Mouse (Mus musculus) small intestine, adult 2 months (tissue): Measurements from ENCODE around the gene Egfem1. TPM values are rescaled to one million over a fixed set of nuclear protein-coding genes. Genes with fewer than 3 reads are reported as not detected.

Experiments used
- H3K27ac ChIP-seq: fragments of 200-500 bp; 2 replicates; pipeline ENCODE4 v1.5.1; 2012; ENCODE audit warnings: low read depth, low read length, control low read depth, inconsistent platforms; ENCODE audit not compliant: insufficient read depth
- H3K27me3 ChIP-seq: fragments of 200-500 bp; 2 replicates; pipeline ENCODE4 v1.6.1; 2012; ENCODE audit warnings: mild to moderate bottlenecking, moderate library complexity, low read length, inconsistent platforms; ENCODE audit not compliant: control insufficient read depth, insufficient read depth
- H3K36me3 ChIP-seq: fragments of 200-500 bp; 2 replicates; pipeline ENCODE4 v1.6.1; 2012; ENCODE audit warnings: mild to moderate bottlenecking, low read length, control low read depth, inconsistent platforms; ENCODE audit not compliant: control insufficient read depth, insufficient read depth
- H3K4me1 ChIP-seq: fragments of 200-500 bp; 2 replicates; pipeline ENCODE4 v1.6.1; 2012; ENCODE audit warnings: low read length, inconsistent platforms, mixed read lengths; ENCODE audit not compliant: control insufficient read depth, insufficient read depth, insufficient read length
- H3K4me3 ChIP-seq: fragments of 200-500 bp; 2 replicates; pipeline ENCODE4 v1.5.1; 2012; ENCODE audit warnings: low read depth, mild to moderate bottlenecking, control low read depth, inconsistent platforms, low read length, moderate library complexity
- CTCF ChIP-seq: fragments of 200-500 bp; IDR thresholded peaks from 2 replicates; pipeline ENCODE4 v1.5.1; 2012; ENCODE audit warnings: low read depth, mild to moderate bottlenecking, control low read depth, inconsistent platforms, low read length, moderate library complexity, mixed read lengths; ENCODE audit not compliant: insufficient replicate concordance, insufficient read length; ENCODE audit errors: extremely low read depth
- POLR2A ChIP-seq: fragments of 200-500 bp; IDR thresholded peaks from 2 replicates; pipeline ENCODE4 v1.6.1; 2012; ENCODE audit warnings: low read depth, mild to moderate bottlenecking, control low read depth, inconsistent platforms, low read length, moderate library complexity
- WGBS: fragments of 180-500 bp; shearing (Covaris S2); methylation state at CpG from one replicate; pipeline ENCODE4 v1.1.7; 2018; 5-methylcytosine and 5-hydroxymethylcytosine counted together
- polyA plus RNA-seq: library from polyadenylated mRNA; depleted of rRNA; stranded (reverse); fragments of >200 nt; gene quantifications from 2 replicates; pipeline ENCODE4 v1.2.3, GENCODE M21; 2012

Egfem1 gene
- polyA plus RNA-seq, 1 experiment, result not detected

DNA sequence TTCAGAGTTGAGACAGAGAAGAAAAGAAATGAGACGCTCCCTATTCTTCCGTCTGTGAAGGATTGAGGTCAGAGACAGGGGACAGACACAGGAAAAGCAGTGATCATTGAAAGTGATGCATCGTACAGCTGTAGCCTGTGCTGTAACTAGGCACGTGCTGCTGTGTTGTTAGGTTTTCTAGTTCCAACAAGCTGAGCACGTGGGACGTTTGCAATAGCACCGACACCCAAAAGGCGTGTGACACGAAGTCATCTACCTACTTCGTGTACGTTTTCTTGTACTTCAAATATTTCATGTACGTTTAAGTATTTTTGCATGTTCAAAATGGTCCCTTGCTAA lies 444.1 kb downstream of the Egfem1 start:
- H3K4me1 ChIP-seq, result no peaks in the 10 kb centered on the region
- no peak for TF ChIP-seq POLR2A
- TF ChIP-seq CTCF, result no peak
- H3K36me3 ChIP-seq, result no peaks in the 10 kb centered on the region
- H3K27ac ChIP-seq, result no peak overlapping the region
- H3K27me3 ChIP-seq, result no peaks in the 10 kb centered on the region
- 86% methylated on average over 12 of the region's 12 CpGs for WGBS
- no peak overlapping the region for H3K4me3 ChIP-seq

GRCm38 (mm10) chr3:29539211-29539610 lies 457.4 kb downstream of the Egfem1 start:
- H3K27ac ChIP-seq, result no peak overlapping the region
- 42% methylated on average over 2 of the region's 2 CpGs for WGBS

DNA sequence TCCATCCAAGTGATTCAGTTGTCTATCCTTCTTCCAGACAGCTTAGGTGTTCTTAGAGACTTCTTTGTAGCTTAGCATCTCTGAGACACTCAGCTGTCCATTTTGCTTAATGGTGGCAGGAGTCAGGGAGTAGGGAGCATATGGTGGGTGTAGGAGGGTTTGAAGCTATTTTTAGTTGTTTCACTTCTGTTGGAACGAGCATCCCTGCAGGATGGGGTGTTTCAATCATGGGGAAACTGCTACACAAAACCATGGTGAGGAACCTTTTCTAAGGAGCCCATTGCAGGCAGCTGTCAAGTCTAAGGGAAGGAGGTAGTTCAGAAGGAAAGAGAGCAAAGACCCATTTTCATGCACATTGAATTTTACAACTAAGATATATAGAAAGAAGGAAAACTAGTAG lies 458.1 kb downstream of the Egfem1 start:
- H3K27ac ChIP-seq, result no peak overlapping the region
- 36% methylated on average over 1 of the region's 1 CpGs for WGBS
- TF ChIP-seq POLR2A, result no peak
- TF ChIP-seq CTCF, result no peak
- no peaks in the 10 kb centered on the region for H3K27me3 ChIP-seq
- no peak overlapping the region for H3K4me3 ChIP-seq
- no peaks in the 10 kb centered on the region for H3K36me3 ChIP-seq
- no peaks in the 10 kb centered on the region for H3K4me1 ChIP-seq

More at GRCm38 (mm10) chr3:29539211-29539610, 457.4 kb downstream of the Egfem1 start:
- Histone ChIP-seq H3K27me3 (no peaks in the 10 kb centered on the region), H3K36me3 (no peaks in the 10 kb centered on the region), H3K4me3 (no peak overlapping the region), H3K4me1 (no peaks in the 10 kb centered on the region)
- TF ChIP-seq POLR2A (no peak), CTCF (no peak)

- no peaks in the 10 kb centered on the region for H3K27me3 ChIP-seq
- no peaks in the 10 kb centered on the region for H3K36me3 ChIP-seq
- no peak overlapping the region for H3K4me3 ChIP-seq
- TF ChIP-seq CTCF (no peak), POLR2A (no peak)
- H3K4me1 ChIP-seq, result no peaks in the 10 kb centered on the region
- WGBS, result 46% methylated on average over 1 of the region's 1 CpGs
- H3K27ac ChIP-seq, result no peak overlapping the region
These were observed 459.8 kb downstream of the Egfem1 start for GRCm38 (mm10) chr3:29541477-29542079.

- Histone ChIP-seq H3K36me3 (no peaks in the 10 kb centered on the region), H3K4me3 (no peak overlapping the region), H3K27me3 (no peaks in the 10 kb centered on the region), H3K4me1 (no peaks in the 10 kb centered on the region), H3K27ac (no peak overlapping the region)
- TF ChIP-seq POLR2A (no peak), CTCF (no peak)
- 79% methylated on average over 1 of the region's 1 CpGs for WGBS
These were observed 462.2 kb downstream of the Egfem1 start for GRCm38 (mm10) chr3:29544056-29544455.

- no peak for TF ChIP-seq CTCF
- TF ChIP-seq POLR2A, result no peak
- Histone ChIP-seq H3K27ac (no peak overlapping the region), H3K36me3 (no peaks in the 10 kb centered on the region), H3K4me3 (no peak overlapping the region), H3K27me3 (no peaks in the 10 kb centered on the region), H3K4me1 (no peaks in the 10 kb centered on the region)
- WGBS, result 82% methylated on average over 1 of the region's 1 CpGs
These were observed 481.3 kb downstream of the Egfem1 start for GRCm38 (mm10) chr3:29563171-29563570.

DNA sequence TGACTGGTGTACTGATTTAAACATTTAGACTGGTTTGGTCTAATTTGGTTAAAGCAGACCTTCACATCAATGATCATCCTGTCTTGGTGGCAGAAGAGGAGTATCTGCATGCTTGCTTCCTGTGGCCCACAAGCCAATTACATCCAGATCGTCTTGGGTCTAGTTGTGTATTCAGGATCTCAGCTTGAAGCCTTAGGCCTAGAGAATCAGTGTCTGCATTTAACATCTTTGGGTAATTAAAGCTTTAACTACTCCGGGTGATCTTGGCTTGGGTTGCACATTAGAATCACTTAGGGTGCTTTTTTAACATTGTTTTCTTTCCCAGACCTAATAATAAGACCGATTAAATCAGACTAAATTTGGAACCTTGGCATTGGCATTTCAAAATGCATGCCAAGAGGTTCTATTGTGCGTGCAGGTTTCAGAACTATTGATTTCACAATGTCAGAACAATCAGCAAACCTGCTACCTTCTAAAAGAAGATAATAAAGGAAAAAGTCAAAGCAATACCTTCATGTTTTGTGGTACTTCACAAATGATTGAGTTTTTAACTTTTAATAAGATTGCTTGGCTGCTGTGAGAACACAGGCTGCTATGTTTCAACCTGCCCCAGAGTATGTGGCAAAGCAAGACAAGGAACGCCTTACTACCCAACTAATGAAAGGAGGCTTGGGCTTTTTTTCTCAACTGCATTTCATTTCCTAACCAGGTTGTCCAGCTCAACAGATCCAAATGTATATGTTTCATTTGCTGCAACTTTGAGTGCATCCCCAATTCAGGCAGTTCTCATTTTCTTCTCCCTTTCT lies 496.4 kb downstream of the Egfem1 start:
- Histone ChIP-seq H3K4me3 (no peak overlapping the region), H3K27me3 (no peaks in the 10 kb centered on the region), H3K4me1 (no peaks in the 10 kb centered on the region), H3K27ac (no peak overlapping the region), H3K36me3 (no peaks in the 10 kb centered on the region)
- 70% methylated on average over 5 of the region's 5 CpGs for WGBS
- TF ChIP-seq CTCF (no peak), POLR2A (no peak)
